Mouse (Mus musculus) yolk sac, embryonic 10.5 days (tissue): ENCODE measurements around the gene Donson.
"Not testable (repeated sequence)": the region's sequence is repeated elsewhere in the genome, so short reads cannot be mapped to it uniquely, and the experiment has no call there.

Experiments
- DNase-seq: peaks from one replicate; pipeline ENCODE4 v3.0.0-alpha.2; 2017; ENCODE audit warnings: low spot score

The Donson gene

GRCm38 (mm10) chr16:91688023-91688618 is 449 bp downstream of the Donson start:
- no peak for DNase-seq

GRCm38 (mm10) chr16:91686369-91686768 is 2.2 kb downstream of the Donson start:
- no peak for DNase-seq

DNA sequence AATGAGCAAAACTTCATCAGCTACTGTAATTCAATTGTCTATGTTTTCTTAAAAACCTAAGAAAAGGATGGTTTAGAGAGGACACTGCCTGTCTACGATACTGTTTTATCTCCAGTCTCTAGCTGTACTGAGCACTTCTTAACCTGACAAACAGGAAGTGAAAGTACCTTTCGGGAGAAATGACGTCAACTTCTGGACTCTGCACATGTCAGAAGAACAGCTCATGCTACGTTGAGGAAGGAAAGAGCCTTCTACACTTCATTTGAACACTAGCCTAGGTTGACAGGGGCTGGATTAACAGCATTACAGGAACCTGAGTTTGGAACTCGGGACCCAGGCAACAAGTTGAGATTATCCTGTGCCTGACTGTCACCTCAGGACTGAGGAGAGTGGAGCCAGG is 3.0 kb downstream of the Donson start:
- DNase-seq, result no peak

- DNase-seq, result no peak
Measured at GRCm38 (mm10) chr16:91680656-91681055, 7.9 kb downstream of the Donson start.

DNA sequence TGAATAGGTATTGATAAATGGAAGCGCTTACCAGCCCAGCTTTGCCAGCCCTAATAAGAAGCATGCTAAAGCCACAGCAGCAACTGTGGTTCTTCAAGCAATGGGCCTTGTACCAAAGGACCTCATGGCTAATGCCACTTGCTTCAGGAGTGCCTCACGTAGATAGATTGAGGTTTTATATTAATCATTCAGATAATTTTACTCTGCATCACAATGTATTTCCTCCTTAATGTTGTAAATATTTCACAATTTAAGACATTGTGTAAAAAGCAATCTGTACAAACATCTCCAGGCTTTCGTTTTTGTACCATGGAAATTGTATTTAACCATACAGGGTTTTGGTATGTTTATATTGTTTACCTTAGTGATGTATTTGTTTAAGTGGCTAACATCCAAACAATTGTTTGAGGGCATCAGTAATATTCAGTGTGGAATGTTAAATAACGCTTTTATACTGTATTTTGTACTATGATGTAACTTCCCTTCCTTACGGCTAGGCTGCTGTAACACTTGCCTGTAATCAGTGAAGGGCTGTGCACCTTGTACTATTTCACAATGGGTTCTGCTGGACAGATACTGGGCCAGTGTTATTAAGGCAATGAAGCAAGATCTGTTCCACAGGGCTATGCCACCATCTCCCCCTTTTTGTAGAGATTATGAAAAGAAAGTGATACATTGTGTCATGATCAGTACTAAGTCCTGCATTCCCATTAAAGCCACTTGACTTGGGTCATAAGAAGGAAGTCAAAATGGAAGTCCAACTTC is 10.2 kb downstream of the Donson start:
- DNase-seq, result no peak

GRCm38 (mm10) chr16:91674500-91674899 is 14.1 kb downstream of the Donson start:
- no peak for DNase-seq

DNA sequence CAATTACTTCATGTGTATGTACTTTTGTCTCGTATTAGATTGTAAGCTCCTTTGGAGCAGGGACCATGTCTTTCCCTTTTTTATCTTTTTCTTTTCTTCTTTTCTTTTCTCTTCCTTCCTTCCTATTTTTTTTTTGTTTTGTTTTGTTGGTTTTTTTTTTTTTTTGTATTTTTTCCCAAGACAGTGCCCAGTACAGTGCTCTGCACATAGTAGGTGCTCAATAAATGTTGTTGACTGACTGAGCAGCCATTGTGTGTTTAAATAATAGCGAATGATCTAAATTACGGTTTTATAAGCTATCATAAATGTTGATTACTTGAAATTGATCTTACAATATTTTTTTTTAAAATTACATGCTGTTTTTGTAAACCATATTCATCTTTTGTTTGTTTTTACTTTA is 24.8 kb downstream of the Donson start:
- no peak for DNase-seq

DNA sequence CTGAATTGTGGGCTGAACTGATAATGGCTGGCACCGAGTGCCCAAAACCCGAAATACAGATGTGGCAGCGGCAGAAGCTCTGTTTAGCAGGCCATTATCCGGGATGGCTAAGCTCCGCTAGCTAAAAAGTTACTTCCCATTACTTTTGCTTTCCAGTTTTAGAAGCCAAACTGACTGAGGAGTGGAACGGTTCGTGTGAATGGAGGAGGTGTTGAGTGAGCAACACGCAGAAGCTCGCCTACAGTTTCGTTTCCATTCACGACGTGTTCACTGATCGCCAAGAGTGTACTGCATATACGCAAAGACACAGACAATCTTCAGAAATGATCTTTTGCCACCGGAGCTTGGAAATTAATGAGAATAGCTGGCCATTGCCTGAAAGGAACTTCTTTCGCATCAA is 26.2 kb downstream of the Donson start:
- DNase-seq, result no peak

GRCm38 (mm10) chr16:91661397-91661796 is 27.2 kb downstream of the Donson start:
- DNase-seq, result no peak

DNA sequence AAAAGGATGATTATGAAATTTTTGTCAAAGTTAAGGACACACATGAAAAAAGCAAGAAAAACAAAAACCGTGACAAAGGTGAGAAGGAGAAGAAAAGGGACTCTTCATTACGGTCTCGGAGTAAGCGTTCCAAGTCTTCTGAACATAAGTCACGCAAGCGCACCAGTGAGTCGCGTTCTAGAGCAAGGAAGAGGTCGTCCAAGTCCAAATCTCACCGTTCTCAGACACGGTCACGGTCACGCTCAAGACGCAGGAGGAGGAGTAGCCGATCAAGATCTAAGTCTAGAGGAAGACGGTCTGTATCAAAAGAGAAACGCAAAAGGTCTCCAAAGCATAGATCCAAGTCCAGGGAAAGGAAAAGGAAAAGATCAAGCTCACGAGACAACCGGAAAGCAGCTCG is 28.8 kb downstream of the Donson start:
- no peak for DNase-seq

DNA sequence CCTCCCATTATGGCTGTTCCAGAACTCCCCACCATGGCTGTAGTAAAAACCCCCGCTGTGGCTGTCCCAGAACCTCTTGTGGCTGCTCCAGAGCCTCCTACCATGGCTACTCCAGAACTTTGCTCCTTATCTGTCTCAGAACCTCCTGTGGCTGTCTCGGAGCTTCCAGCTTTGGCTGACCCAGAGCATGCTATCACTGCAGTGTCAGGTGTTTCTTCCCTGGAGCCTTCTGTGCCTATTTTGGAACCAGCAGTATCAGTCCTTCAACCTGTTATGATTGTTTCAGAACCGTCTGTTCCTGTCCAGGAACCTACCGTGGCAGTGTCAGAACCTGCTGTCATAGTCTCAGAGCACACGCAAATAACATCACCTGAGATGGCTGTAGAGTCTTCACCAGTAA is 30.1 kb downstream of the Donson start:
- DNase-seq, result no peak

- DNase-seq, result no peak
Measured at GRCm38 (mm10) chr16:91657285-91657684, 31.3 kb downstream of the Donson start.

DNA sequence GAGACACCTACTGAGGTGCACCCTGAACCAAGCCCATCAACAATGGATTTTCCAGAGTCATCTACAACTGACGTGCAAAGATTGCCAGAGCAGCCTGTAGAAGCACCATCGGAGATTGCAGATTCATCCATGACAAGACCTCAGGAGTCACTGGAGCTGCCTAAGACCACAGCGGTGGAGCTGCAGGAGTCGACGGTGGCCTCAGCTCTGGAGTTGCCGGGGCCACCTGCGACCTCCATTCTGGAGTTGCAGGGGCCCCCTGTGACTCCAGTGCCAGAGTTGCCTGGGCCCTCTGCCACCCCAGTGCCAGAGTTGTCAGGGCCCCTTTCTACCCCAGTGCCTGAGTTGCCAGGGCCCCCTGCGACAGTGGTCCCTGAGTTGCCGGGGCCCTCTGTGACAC is 33.3 kb downstream of the Donson start:
- no peak for DNase-seq

GRCm38 (mm10) chr16:91652191-91652590 is 36.4 kb downstream of the Donson start:
- no peak for DNase-seq

DNA sequence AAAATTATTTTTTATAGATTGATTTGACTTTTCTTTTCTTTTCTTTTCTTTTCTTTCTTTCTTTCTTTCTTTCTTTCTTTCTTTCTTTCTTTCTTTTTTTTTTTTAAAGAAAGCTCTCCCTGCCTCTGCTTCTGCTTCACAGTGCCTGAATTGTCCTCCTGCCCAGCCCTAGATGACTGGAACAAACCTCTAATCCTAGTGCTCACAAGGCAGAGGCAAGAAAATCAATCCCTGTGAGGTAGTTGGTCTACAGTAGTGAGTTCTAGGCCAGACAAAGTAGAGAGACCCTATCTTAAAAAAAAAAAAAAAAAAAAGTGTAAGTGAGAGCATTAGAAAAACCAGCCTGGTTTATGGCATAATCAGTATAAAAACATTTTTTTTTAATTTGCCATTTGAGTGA is 38.8 kb downstream of the Donson start:
- no peak for DNase-seq

DNA sequence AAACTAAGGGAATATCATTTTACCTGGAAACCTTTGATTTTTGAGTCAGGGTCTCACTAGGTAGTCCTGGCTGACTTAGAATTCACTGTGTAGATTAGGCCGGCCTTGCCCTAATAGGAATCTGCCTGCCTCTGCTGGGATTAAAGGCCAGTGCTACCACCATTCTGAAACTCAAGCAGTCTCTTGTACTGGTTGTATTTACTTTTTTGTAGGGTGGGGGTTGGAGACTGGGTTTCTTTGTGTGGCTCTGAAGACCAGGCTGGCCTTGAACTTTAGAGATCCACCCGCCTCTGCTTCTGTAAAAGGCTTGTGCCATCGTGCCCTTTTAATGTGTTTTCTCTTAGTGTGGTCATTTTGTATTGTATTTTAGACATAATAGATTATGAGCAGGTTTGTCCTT is 39.3 kb downstream of the Donson start:
- no peak for DNase-seq

DNA sequence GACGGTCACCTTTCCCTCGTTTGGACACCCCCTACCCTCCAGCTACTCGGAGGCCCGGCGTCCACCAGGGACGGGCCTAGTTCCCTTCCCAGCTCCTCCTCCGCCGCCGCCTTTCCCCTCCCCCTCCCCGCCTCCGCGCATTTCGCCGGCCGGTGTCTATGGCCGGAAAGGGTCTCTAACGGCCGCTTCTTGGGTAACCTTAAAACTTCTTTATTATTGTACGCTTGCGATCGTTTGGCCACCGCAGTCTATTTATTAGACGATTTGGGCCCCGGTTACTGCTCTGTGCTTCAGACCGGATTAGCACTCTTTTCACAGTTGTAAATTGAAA is 40.4 kb downstream of the Donson start:
- DNase-seq, result peak; percentile 87

- DNase-seq, result peak; percentile 96
Measured at GRCm38 (mm10) chr16:91647461-91648219, 40.9 kb downstream of the Donson start, which contains the start of gene Son. Son (plus strand) TSS chr16:91647506.

- peak; percentile 92 for DNase-seq
Measured at GRCm38 (mm10) chr16:91646681-91647419, 41.7 kb downstream of the Donson start, which contains the start of gene Gart. Gart (minus strand) TSS chr16:91646952.

DNA sequence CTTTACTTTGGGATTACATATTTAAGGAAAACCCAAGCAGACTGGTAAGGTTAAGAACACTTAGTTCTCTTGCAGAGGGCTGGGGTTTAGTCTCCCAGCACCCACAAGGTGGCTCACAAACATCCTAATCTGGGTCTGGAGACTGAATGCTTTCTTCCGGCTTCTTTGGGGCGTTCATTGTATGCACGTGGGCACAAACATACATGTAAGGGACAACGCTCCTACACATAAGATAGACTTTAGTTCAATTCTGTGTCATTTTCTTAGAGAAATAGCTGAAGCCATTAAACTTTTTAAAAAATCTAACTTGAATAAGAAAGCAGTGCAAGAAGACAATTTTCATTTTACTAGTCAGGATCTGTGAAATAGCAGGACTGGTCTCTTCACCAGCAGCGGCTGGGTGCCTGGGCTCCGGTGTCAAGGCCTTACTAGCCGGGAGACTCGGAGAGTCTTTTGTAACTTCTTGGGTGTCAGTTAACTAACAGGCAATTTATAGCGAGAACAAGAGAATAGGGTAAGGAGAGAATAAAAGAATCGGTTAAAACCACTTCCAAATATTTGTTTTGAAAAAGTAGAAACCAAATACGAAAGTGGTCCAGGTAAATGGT is 42.5 kb downstream of the Donson start:
- DNase-seq, result peak; percentile 7

DNA sequence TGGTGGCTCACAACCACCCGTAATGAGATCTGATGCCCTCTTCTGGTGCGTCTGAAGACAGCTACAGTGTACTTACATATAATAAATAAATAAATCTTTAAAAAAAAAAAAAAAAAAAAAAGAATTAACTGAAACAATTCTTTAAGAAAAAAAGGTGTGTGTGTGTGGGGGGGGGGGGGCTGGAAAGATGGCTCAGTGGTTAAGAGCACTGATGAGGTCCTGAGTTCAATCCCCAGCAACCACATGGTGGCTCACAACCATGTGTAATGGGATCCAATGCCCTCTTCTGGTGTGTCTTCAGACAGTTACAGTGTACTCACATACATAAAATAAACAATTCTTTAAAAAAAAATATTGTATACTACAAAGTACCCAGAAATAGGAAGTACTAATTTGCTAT is 43.1 kb downstream of the Donson start:
- not testable (repeated sequence) for DNase-seq

DNA sequence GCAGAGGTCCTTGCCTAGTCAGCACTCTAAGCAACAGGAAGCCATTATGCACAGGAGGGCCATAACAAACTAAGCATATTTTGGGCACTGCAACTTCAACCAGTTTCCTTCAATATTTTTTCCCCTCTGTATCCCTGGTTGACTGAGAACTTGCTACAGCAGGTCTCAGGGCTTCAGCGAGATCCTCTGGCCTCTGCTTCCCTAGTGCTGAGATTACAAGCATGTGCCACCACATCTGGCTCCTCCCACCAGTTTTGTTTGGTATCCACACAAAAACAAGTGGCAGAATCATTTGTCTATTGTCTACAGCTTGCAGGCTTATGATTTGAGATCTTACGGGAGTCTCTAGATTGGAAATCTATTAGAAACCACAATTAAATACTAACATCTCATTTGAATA is 43.7 kb downstream of the Donson start:
- DNase-seq, result no peak
